Mouse (Mus musculus) midbrain, embryonic 12.5 days (tissue): ENCODE data around the gene Gm17409. TPM values are rescaled to one million over a fixed set of nuclear protein-coding genes. Genes with fewer than 3 reads are reported as not detected.

ENCODE experiments used
- ATAC-seq: fragments of 200-750 bp; cut with Nextera tagmentation; 2 replicates; pipeline ENCODE4 v1.8.0; 2017; ENCODE audit warnings: low read depth, moderate TSS enrichment, moderate library complexity; ENCODE audit not compliant: low FRiP score
- H3K27ac ChIP-seq: fragments of 300-500 bp; sonication (generic); replicated peaks from 2 replicates; pipeline ENCODE4 v1.5.1; 2016; ENCODE audit warnings: mild to moderate bottlenecking
- H3K27me3 ChIP-seq: fragments of 300-500 bp; sonication (generic); 2 replicates; pipeline ENCODE4 v1.6.1; 2016; ENCODE audit warnings: mild to moderate bottlenecking
- H3K36me3 ChIP-seq: fragments of 300-500 bp; sonication (generic); 2 replicates; pipeline ENCODE4 v1.6.1; 2016
- H3K4me1 ChIP-seq: fragments of 300-500 bp; sonication (generic); 2 replicates; pipeline ENCODE4 v1.6.1; 2016
- H3K4me2 ChIP-seq: fragments of 300-500 bp; sonication (generic); replicated peaks from 2 replicates; pipeline ENCODE4 v1.6.1; 2016; ENCODE audit warnings: mild to moderate bottlenecking, moderate library complexity
- H3K4me3 ChIP-seq: fragments of 300-500 bp; sonication (generic); 2 replicates; pipeline ENCODE4 v1.5.1; 2016; ENCODE audit warnings: mild to moderate bottlenecking
- H3K9ac ChIP-seq: fragments of 300-500 bp; sonication (generic); replicated peaks from 2 replicates; pipeline ENCODE4 v1.6.1; 2016; ENCODE audit warnings: mild to moderate bottlenecking, moderate library complexity
- H3K9me3 ChIP-seq: fragments of 300-500 bp; sonication (generic); 2 replicates; pipeline ENCODE4 v1.6.1; 2016; ENCODE audit warnings: mild to moderate bottlenecking
- WGBS: fragments of 180-500 bp; shearing (Covaris S2); methylation state at CpG from one replicate; pipeline ENCODE4 v1.1.7; 2016; 5-methylcytosine and 5-hydroxymethylcytosine counted together
- polyA plus RNA-seq: library from polyadenylated mRNA; unstranded; fragments of >200 nt; fragmentation: Nextera tagmentation; extraction: Ambion mirVana; gene quantifications from 2 replicates; pipeline ENCODE4 v1.2.1, GENCODE M21; 2016

Gene Gm17409
- not detected in 2 replicates for polyA plus RNA-seq

DNA sequence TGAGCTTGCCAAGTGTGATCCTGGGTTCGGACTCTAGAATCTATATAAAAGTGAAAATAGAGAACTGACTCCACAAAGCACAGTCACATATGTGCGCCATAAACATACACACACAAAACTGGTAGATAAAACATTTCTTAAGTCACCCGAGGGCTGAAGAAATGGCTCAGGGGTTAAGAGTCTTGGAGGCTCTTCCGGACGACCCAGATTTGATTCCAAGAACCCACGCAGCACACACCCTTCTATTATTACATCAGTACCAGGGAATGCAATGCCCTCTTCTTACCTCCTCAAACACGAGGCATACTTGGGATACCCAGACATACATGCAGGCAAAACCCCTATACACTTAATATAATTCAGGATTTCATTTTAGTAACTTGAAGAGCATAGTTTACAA, at the start of gene Gm17409:
Gene Gm17409 (plus strand): TSS at position 301 of the 400 bp plus-strand sequence.
- peaks cover 36% of the 10 kb centered on the region for H3K36me3 ChIP-seq
- no peak within 1 kb of the TSS for H3K4me3 ChIP-seq
- H3K9ac ChIP-seq, result no peak within 1 kb of the TSS
- H3K27ac ChIP-seq, result no peak within 1 kb of the TSS
- 87% methylated on average over 7 of the region's 7 CpGs for WGBS
- no peaks in the 10 kb centered on the region for H3K9me3 ChIP-seq
- no peaks in the 10 kb centered on the region for H3K4me1 ChIP-seq
- H3K27me3 ChIP-seq, result no peaks in the 10 kb centered on the region
- ATAC-seq, result no peak
- no peak within 1 kb of the TSS for H3K4me2 ChIP-seq

DNA sequence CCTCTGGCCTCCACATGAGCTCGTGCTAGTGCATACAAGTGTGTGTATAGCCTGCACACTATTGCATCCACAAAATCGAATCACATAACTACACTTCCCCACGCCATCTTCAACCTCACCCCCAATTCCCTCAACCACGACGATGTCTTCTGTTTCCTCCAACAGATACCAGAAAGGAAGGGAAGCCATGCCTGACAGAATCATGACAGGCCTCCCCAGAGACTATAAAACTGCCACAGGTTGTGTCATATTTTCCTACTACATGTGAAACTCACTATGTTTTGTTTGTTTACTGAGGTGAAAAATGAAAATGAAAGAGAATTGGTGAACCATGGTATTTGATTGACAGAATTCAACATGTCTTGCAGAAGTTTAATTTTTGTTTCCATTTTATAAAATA, 46.6 kb upstream of the Gm17409 start:
- WGBS, result 86% methylated on average over 5 of the region's 5 CpGs
- no peaks in the 10 kb centered on the region for H3K27me3 ChIP-seq
- H3K36me3 ChIP-seq, result no peaks in the 10 kb centered on the region
- no peaks in the 10 kb centered on the region for H3K4me1 ChIP-seq
- no peak for ATAC-seq
- no peak overlapping the region for H3K9ac ChIP-seq
- H3K27ac ChIP-seq, result no peak overlapping the region
- H3K4me3 ChIP-seq, result no peak overlapping the region
- H3K4me2 ChIP-seq, result no peak overlapping the region
- H3K9me3 ChIP-seq, result no peaks in the 10 kb centered on the region

GRCm38 (mm10) chr2:58425436-58426004, 44.4 kb upstream of the Gm17409 start:
- Histone ChIP-seq H3K4me1 (no peaks in the 10 kb centered on the region), H3K36me3 (no peaks in the 10 kb centered on the region), H3K9ac (no peak overlapping the region), H3K9me3 (no peaks in the 10 kb centered on the region), H3K27me3 (no peaks in the 10 kb centered on the region), H3K27ac (no peak overlapping the region), H3K4me2 (no peak overlapping the region), H3K4me3 (no peak overlapping the region)
- ATAC-seq, result no peak
- 96% methylated on average over 13 of the region's 13 CpGs for WGBS

GRCm38 (mm10) chr2:58432211-58432610, 37.7 kb upstream of the Gm17409 start:
- Histone ChIP-seq H3K9ac (no peak overlapping the region), H3K9me3 (no peaks in the 10 kb centered on the region), H3K36me3 (no peaks in the 10 kb centered on the region), H3K4me3 (no peak overlapping the region), H3K4me2 (no peak overlapping the region), H3K4me1 (no peaks in the 10 kb centered on the region), H3K27me3 (no peaks in the 10 kb centered on the region), H3K27ac (no peak overlapping the region)
- WGBS, result 96% methylated on average over 7 of the region's 7 CpGs
- no peak for ATAC-seq

GRCm38 (mm10) chr2:58433317-58433716, 36.6 kb upstream of the Gm17409 start:
- H3K27ac ChIP-seq, result no peak overlapping the region
- no peak overlapping the region for H3K9ac ChIP-seq
- H3K4me3 ChIP-seq, result no peak overlapping the region
- H3K9me3 ChIP-seq, result no peaks in the 10 kb centered on the region
- no peaks in the 10 kb centered on the region for H3K36me3 ChIP-seq
- no peak for ATAC-seq
- no peaks in the 10 kb centered on the region for H3K4me1 ChIP-seq
- H3K27me3 ChIP-seq, result no peaks in the 10 kb centered on the region
- 95% methylated on average over 2 of the region's 2 CpGs for WGBS
- no peak overlapping the region for H3K4me2 ChIP-seq

DNA sequence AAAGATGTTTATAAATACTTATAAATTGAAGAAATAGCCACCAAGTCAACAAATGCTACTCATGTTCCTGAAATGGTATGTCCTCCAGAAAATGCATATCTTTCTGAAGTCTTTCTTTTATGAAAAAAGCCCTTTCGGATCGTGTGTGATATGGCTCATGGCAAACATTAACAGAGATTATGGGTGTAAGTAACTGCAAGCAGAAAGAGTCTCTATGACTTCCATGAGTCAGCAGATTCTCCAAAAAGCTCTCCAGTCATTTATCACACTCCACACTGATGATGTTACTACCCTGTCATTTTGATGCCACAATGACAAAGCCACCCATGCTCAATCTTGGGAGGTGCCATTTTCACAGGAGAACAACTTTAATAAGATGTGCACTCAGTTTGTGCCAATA, 35.5 kb upstream of the Gm17409 start:
- WGBS, result 87% methylated on average over 2 of the region's 2 CpGs
- H3K9me3 ChIP-seq, result no peaks in the 10 kb centered on the region
- ATAC-seq, result no peak
- H3K27ac ChIP-seq, result no peak overlapping the region
- no peak overlapping the region for H3K4me3 ChIP-seq
- no peaks in the 10 kb centered on the region for H3K36me3 ChIP-seq
- H3K27me3 ChIP-seq, result no peaks in the 10 kb centered on the region
- no peak overlapping the region for H3K9ac ChIP-seq
- no peak overlapping the region for H3K4me2 ChIP-seq
- no peaks in the 10 kb centered on the region for H3K4me1 ChIP-seq

DNA sequence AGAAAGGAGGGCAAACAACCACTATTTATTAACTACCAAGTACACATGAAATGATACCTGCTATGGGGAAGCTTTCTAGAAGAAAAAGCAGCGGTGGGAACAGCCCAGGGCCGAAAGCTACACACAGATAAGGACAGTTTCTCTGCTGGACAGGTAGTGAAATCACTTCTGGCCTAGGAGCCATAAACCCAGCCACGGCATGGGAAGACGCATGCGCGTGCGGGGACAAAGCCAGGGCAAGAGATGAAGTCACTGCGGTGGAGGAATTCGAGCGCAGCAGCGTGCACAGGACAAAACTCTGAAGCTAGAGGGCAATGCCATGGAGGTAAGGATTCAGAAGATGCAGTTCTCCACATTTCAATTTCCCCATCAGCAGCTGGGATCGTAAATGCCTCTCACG, 34.4 kb upstream of the Gm17409 start:
- Histone ChIP-seq H3K36me3 (no peaks in the 10 kb centered on the region), H3K27me3 (no peaks in the 10 kb centered on the region), H3K4me1 (no peaks in the 10 kb centered on the region), H3K9ac (no peak overlapping the region), H3K27ac (no peak overlapping the region), H3K4me2 (no peak overlapping the region), H3K4me3 (no peak overlapping the region), H3K9me3 (no peaks in the 10 kb centered on the region)
- ATAC-seq, result no peak
- 94% methylated on average over 13 of the region's 13 CpGs for WGBS

DNA sequence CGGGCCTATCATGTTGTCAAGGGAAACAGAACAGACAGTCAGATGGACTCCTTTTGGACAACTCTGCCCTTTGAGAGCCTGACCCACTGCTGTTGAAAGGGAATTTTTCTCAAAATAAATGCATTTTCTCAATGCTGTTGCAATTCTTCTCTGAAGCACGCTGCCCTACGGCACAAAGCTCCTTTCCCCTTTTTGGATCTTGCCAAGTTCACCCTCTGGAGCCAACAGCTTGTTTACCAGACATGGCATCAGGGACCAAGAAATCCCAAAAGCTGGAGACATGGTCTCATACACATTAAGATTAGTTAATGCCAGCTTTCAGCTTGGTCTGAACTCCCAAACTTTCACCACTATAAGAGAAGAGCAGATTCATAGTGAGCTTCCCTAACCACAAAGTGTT, 33.0 kb upstream of the Gm17409 start:
- Histone ChIP-seq H3K27me3 (no peaks in the 10 kb centered on the region), H3K4me2 (no peak overlapping the region)
- 87% methylated on average over 3 of the region's 3 CpGs for WGBS

DNA sequence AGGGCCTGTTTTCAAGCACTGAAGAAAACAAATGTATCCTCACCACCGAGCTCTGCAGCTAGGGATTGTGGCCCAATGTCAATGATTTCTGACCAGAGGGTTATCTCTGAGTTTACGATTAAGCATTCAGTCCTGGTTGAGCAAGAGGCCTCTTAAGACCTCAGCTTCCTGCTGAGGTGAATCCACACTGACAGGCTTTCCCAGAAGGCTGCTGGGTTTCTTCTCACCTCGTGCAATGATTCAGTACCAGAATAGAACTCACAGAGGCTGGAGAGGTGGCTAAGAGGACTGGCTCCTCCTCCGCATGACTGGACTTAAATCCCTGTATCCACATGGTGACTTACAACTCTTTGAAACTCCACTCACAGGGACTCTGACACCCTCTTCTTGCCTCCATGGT, 26.8 kb upstream of the Gm17409 start:
- H3K4me1 ChIP-seq, result no peaks in the 10 kb centered on the region
- WGBS, result 78% methylated on average over 4 of the region's 4 CpGs
- ATAC-seq, result no peak

More for the DNA sequence above, 33.0 kb upstream of the Gm17409 start:
- no peaks in the 10 kb centered on the region for H3K4me1 ChIP-seq
- no peak overlapping the region for H3K4me3 ChIP-seq
- no peak overlapping the region for H3K9ac ChIP-seq
- H3K27ac ChIP-seq, result no peak overlapping the region
- no peaks in the 10 kb centered on the region for H3K9me3 ChIP-seq
- no peak for ATAC-seq
- no peaks in the 10 kb centered on the region for H3K36me3 ChIP-seq

DNA sequence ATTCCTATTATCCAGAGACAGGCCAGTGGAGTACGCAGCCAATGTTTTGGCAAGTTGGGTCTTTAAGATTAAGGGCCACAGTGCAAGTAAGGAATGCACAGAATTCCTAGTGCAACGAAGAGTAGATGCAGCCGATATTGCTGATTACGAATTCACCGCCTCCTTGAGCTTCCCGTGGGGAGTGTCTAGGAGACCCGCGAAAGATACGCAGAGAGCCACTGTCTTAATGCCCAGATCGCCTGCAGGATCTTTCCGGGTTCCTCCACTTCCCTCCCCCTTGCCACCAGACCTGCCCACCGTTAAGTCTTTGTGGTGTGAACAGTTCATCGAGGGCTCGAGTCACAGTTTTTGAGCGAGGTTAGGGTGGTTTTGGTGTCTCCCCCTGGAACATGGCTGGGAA, 22.9 kb upstream of the Gm17409 start:
- WGBS, result 95% methylated on average over 15 of the region's 15 CpGs
- Histone ChIP-seq H3K36me3 (peaks cover 14% of the 10 kb centered on the region), H3K4me1 (no peaks in the 10 kb centered on the region), H3K4me2 (no peak overlapping the region), H3K27ac (no peak overlapping the region), H3K4me3 (no peak overlapping the region), H3K27me3 (no peaks in the 10 kb centered on the region), H3K9me3 (no peaks in the 10 kb centered on the region), H3K9ac (no peak overlapping the region)
- no peak for ATAC-seq

More for the DNA sequence above, 26.8 kb upstream of the Gm17409 start:
- Histone ChIP-seq H3K9ac (no peak overlapping the region), H3K36me3 (peaks cover 14% of the 10 kb centered on the region), H3K4me3 (no peak overlapping the region), H3K27ac (no peak overlapping the region), H3K4me2 (no peak overlapping the region), H3K9me3 (no peaks in the 10 kb centered on the region), H3K27me3 (no peaks in the 10 kb centered on the region)

GRCm38 (mm10) chr2:58454095-58454865, 15.6 kb upstream of the Gm17409 start:
- H3K9ac ChIP-seq, result no peak overlapping the region
- H3K36me3 ChIP-seq, result peaks cover 23% of the 10 kb centered on the region
- no peaks in the 10 kb centered on the region for H3K9me3 ChIP-seq
- ATAC-seq, result no peak
- no peaks in the 10 kb centered on the region for H3K4me1 ChIP-seq
- H3K4me2 ChIP-seq, result no peak overlapping the region
- H3K27me3 ChIP-seq, result no peaks in the 10 kb centered on the region
- H3K4me3 ChIP-seq, result no peak overlapping the region
- H3K27ac ChIP-seq, result no peak overlapping the region
- WGBS, result 91% methylated on average over 16 of the region's 16 CpGs

DNA sequence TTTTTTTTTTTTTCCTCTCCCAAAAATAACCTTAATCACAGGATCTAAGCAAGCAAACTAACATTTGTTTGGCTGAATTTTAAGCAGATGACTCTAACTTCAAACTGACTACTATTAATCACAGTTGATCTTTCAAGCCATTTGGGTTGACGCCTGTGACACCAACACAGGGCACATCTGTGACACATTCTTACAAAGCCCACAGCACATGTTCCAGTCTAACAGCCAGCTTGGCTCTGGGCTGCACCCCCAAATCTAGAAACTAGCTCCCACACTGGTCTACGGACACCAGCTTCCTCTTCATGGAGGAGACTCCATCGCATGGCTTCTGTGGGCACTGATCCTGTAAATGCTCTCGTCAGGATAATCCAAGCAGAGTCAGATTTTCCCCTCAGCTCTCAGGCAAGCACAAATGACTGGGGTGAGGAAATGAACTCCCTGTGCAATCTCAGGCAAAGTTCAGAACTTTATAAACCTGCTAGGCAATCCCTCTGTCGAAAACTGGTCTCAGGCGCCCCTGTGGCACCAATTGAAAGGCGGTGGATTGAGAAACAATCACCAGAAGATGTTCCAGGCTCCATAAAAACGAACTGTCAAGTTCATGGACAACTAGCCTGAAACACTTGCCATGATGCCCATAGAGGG, 13.0 kb upstream of the Gm17409 start:
- Histone ChIP-seq H3K9ac (no peak overlapping the region), H3K9me3 (no peaks in the 10 kb centered on the region), H3K4me3 (no peak overlapping the region), H3K4me1 (no peaks in the 10 kb centered on the region), H3K27ac (no peak overlapping the region), H3K27me3 (no peaks in the 10 kb centered on the region), H3K4me2 (no peak overlapping the region), H3K36me3 (peaks cover 23% of the 10 kb centered on the region)
- 93% methylated on average over 8 of the region's 8 CpGs for WGBS
- no peak for ATAC-seq
